Mouse (Mus musculus) kidney, adult 2 months (tissue): Measurements from ENCODE around the gene Cacna1i.

Source experiments
- CTCF ChIP-seq: fragments of 200-500 bp; conservative IDR thresholded peaks from 2 replicates; pipeline ENCODE4 v1.5.1; 2011; ENCODE audit warnings: low read depth, mild to moderate bottlenecking, control low read depth, low read length, moderate library complexity, mixed read lengths; ENCODE audit not compliant: insufficient read depth, insufficient read length
- POLR2A ChIP-seq: fragments of 200-500 bp; IDR thresholded peaks from one replicate; pipeline ENCODE4 v1.6.1; 2011; ENCODE audit warnings: low read depth, low read length, control low read depth

DNA sequence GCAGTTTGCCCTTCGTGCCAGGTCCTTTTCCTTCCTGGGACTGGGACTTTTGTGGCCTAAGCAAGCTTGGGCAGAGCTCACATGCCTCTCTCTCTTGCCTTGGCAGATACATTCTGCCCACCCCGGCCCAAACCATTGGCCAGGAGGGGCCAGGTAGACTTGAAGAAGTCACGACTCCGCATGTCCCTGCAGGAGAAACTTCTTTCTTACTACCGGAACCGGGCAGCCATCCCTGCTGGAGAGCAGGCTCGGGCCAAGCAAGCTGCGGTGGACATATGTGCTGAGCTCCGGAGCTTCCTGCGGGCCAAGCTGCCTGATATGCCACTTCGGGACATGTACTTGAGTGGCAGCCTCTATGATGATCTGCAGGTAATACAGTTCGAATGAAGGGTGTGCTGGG, 38.9 kb upstream of the Cacna1i start:
- TF ChIP-seq CTCF (no peak), POLR2A (no peak)
